Mouse (Mus musculus): Measurements from ENCODE around the gene Dlg2. TPM values are rescaled to one million over a fixed set of nuclear protein-coding genes. Genes with fewer than 3 reads are reported as not detected.

Gene Dlg2
- total RNA-seq, 2 experiments from 2014 or later: 1.7 to 2.3 TPM

DNA sequence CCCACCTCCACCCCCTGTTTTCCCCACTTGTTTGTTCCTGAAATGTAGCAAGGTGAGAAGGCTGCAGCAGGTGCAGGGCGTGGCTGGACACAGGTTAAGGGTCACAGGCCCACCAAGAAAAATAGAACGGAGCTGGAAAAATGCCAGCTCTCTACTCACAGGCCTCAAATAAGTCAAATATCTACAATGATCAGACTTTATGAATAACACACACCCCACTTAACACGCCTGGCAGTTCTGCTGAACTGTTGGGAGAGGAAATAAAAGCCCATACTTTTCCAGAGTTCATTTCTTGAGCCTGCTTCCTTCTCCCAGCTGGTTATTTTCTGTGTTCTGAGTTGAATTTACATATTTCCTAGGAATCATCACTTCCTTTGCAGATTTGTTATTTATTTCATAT lies 967.4 kb downstream of the Dlg2 start:
- DNase-seq: no peak

DNA sequence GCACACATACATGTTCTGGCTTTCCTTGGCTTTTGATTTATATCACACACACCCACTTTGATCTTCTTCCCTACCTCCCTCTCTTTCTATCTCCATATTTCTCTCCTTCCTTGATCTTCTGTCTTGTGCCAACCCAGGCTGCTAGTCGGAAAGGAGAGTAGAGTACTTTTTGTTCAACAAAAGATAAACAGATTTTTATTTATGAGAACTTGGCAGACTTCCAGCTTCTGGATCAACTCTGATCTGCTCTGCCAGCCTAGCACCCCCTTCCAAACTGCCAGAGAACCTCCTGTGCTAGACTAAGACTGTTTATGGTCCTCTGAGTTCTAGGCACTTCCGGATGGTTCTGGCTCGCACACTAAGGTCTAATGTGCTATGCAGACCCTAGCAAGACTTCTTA lies 968.3 kb downstream of the Dlg2 start:
- no peak for DNase-seq

DNA sequence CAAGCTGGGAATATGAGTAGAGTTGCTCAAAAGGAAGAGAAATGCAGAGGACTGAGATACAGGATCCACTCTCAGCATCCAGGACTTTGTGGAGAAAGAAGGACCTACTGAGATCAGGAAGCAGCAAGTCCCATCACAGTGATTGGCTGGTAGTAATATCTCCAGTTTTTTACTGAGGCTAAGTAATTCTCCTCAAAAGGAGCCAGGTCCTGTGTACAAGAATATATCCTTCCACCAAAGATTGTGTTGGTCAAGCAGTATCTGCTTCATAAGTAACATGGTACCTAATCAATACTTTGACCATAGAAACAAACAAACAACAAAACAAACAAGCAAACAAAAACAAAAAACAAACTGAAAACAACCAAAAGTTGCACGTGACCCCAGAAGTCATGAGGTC lies 980.3 kb downstream of the Dlg2 start:
- no peak for DNase-seq

DNA sequence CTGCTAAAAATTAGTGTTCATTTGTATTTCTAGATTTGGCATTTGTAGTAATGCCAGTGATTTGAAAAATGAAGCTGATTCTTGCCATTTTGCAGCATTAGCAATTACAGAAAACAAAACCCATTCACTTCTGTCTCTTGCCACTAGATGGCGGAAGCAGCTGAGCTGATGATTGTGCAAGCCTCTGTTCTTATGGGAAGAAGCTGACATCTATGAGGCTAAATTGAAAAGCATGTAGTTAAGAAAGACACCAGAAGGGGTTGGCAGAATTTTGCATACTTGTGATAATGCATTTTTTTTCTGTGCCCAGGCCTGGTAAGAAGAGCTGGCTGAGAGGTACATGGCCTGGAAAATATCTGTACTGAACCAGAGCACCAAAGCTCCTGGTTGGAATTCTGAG lies 980.7 kb downstream of the Dlg2 start:
- DNase-seq: peak; percentile 17 to 55

DNA sequence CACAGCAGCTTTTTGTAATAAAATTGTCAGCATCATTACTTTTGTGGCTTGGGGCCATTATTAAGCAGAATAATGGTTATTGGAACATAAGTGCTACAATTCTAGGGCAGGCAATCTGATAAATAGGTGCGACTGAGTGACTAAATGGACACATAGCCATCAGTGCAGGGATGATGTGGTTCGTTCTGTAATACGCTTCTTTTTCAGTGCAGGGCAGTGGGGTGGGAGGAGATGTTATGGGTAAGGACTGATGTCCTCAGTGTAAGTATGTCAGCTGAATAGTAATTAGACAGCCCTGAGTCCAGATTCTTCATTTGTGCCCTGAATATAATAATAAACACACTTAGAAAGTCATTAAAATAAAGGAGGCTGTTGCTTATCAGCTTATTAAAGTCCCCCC lies 984.9 kb downstream of the Dlg2 start:
- DNase-seq: no peak

DNA sequence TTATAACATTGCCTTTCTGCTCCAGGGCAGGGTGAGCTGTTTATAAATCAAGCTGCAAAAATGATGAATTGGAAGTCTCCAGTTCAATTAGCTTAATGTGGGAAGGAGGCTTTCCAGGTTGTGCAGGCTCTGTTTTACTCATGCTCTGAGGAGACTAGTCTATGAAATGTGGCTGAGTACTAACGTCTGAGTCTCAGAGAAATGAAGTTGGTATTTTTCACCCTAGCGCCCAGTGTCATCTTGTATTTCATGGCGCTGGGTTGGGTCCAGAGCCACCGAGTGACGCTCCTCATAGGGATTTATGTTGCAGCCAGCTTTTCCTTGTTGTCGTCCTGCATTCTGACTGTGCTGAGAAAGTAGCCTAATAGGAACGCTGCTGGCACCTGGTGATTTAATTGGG lies 986.8 kb downstream of the Dlg2 start:
- DNase-seq: no peak

DNA sequence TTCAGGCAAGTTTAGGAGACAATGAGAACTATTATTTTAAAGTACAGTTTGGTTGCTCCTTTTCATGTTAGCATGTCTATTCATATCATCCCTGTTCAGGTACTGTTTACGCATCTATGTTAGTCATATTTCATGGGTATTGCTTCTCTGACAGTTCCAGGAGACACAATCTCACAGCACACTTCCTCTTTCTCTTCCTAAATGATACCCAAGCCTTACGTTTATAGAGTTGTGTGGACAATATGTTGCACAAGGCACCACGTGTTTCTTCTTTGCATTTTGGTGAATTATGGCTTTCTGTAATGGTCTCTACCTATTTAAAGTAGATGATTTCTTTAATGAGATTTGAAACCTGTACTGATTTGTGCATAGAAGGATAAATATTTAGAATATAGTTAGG lies 990.6 kb downstream of the Dlg2 start:
- no peak for DNase-seq

DNA sequence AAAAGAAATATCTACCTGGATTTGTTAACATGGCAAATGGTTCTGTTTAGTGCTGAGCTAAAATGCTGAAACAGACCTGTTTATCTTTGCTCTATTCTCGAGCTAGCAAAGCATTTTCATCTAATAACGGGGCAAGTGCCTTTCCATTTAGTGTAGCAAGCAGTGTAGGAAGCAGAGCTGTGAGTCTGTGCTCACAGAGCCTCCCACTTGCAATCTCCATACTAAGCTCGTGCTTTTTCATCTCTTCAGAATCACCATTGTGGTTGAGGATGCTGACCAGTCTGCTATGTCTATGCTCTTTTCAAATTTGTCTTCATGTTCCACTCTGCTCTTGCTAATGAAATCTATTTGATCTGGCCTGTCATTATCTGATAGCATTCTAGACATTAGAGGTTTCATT lies 1002.7 kb downstream of the Dlg2 start:
- DNase-seq: no peak

DNA sequence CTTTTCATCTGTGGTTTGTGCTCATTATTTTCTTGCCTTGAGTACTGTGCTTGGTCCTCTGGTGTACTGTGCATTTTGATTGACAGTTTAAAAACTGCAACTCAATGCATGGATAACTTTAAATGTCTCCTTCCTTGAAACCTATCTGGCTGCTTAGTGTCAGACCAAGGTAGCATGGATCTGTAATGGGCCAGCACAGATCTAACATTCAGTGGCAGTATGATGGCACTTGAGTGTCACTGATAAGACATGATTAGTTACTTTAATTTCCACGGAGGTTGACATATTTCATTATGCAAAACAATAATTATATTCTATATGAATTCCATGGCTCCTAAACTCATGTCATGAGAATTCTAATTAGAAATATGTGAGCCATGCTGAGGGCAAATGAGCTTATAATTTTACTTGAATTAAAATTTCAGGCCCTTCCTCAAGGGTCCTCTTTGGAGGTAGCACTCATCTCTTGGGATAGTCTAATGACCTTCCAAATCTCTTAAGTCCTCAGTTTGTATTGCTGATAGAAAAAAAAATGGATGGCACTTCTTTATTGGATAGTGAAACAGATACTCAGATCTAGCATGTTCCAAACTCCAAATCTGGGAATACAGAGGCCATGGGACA lies 1005.2 kb downstream of the Dlg2 start:
- DNase-seq: no peak

DNA sequence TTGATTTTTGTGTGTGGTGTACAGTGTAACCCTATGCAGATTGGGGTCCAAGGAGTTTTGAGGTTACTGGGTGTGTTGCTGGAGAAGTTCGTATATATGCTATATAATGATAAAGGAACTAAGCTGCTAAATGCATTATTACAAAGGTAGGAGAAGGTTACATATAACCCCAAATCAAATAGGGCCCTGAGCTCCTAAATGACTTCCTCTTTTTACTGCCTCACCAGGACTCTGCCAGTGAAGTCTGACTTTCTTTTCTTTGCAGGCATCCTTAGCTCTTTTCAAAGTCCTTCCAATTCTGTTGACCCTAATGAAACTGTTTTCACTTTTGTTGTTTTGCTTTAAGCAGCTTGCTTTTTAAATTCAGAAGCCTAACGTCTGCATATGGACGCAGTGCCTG lies 1016.8 kb downstream of the Dlg2 start:
- no peak for DNase-seq

DNA sequence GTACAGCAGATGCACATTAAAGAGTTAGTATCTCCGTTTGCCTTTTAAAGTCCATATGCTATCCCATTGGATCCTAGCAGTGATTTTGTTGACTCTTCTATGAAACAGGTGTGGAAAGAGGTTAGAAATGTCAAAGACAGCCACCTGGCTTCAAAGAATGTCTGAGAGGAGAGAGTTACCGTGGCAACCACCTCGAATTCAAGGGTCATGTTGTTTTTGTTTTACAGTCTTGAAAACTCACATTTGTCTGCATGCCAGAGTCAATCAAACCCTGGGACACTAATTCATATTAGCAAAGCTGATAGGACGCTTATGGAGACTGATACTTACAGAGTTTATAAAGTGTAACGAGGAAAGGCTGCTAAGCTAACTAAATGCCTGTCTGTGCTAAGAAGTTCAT lies 1019.1 kb downstream of the Dlg2 start:
- DNase-seq: no peak

DNA sequence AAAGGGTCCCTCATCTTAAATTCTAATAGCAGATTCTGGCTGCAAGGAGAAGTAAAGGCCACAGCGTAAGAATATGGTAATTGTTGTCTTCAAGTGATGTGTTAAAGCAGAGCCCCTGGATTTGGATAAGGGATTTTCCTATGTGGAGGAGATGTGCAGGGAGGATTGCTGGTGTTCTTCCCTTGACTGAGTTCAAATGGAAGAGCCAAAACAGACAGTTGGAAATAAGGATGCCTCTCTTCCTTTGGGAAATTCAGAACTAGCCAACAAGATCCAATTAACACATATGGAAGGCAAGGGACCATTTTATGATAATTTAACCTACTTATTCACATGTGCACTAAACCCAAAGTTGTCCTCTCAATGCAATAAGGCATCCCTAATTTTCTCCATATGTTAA lies 1034.6 kb downstream of the Dlg2 start:
- DNase-seq: no peak

DNA sequence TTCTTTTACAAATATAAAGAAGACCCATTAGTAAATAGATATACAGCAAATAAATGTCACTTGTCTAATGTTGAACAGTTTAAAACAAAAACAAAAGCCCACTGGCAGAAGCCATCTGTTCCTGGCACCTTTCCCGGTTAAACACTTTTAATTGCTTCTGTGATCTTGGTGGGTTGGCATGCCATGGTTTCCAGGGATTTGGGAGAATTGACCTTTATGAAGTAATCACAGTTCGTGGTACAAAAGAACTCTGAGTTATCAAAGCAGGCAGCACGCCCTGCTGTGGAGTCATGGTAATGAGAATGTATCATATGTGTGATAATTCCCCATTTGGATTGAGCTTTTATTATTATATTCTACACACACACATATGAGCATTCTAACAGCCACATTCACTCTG lies 1038.0 kb downstream of the Dlg2 start:
- no peak for DNase-seq

DNA sequence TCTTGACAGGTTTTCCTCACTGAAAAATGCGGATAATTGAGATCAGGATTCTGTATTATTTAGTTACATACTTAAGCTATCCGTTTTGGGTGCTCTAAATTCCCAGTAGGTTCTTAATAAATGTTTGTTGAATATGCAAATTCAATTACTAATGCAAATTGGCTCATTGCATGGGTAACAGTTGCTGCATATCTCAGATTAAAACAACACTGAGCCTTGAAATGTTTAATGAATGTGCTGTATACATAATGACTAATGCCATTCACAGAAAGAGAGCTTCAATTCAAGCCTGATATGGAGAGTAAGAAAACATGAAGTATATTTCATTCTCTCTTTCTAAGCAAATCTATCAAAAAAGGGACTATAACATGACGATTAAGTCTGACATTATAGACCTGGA lies 1039.8 kb downstream of the Dlg2 start:
- DNase-seq: no peak

DNA sequence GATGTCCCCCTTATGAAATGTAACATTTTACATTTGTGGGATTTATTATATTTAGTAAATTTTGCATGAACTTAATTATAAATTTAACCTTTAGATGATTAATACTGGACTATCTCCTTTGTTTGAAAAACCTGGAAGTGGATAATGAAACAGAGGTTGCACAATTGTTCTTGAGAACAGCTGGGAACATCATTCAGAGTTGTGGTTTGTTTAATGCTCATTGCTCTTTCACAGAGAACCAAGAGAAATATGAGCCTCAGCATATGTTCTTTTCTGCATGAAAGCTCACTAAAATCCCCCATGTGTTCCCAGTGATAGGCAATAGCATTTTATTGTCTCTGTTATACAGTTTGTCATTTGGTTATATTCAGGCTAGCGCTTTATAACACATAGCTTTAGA lies 1049.4 kb downstream of the Dlg2 start:
- DNase-seq: no peak

DNA sequence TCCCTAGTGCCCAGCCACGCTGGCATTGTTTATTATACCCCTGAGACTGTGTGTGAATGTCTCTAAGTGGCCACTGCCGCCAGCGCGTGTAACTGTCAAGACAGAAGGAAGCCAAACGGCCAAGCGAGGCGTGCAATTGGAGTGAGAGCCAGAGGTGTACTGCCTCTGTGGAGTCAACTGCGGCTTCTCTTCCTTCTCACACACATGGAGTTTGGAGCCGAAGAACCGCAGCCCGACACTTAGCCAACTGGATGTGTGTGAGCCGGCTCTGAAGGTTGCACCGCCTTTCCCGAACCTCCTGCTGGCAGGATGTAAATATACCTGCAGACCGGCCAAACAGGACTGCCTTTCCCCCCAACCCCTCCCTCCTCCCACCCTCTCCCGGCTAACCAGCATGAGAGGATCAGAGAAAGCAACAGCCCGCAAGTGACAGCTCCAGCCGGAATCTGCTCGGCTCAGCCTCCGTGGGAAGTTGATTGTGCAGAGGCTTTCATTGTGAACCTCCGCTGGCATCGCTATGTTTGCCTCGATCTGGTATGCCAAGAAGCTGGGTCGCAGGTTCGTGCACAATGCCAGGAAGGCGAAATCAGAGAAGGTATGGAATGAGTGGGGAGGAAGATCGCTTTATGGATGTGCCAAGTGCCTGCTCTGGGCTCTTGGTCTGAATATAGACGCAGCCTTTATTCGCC lies 1066.3 kb downstream of the Dlg2 start:
- DNase-seq: no peak

DNA sequence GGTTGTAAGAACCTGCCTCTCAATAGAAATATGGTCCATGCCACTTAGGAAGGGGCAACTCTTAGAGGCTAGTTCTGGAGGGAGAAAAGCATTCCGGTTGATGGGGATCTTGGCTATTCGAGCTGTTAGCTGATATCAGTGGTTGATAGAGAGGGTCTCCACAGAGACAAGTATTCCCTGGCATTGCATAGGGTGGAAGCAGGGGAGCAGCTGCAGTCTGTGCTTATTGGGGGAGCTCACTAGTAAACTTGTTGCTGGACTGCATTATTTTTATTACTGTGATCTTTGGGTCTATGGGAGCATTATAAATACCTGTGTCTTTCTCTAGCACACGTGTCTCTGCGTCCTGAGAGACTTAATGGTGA lies 1066.8 kb downstream of the Dlg2 start:
- DNase-seq: no peak

DNA sequence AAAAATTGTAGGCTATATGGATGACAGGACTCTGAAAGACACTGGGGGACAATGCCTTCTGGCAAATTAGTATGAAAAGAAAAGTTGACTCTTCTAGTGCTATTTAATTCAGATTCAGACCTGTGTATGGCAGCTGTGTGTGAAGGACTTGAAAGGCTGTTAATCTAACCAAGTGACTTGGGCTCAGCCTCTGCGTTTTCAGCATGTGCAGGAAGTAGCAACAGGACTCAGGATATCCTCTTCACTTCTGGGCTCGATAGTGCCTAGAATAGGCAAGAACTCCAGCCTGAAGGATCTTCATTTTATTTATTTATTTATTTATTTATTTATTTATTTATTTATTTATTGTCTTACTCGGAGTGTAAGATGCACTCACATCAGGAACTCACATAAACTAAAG lies 1068.1 kb downstream of the Dlg2 start:
- no peak for DNase-seq

DNA sequence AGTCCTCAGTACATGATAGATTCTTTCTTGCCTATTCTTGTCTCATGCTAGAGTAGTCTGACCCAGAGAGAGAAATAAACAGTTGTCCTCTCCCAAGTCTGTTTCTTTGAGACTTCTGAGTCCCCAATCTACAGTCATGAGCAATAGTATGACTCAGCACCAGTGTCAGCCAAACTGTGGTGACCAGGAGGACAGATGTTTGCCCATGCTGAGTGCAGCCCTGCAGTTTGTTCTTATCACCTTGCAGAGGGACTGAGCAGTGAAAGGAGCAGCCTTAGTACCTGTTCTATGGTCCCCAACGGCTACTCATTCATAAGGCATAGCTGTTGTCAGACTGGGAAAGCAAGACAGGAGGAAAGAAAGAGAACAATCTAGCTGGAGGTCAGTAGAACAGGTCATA lies 1072.3 kb downstream of the Dlg2 start:
- no peak for DNase-seq

DNA sequence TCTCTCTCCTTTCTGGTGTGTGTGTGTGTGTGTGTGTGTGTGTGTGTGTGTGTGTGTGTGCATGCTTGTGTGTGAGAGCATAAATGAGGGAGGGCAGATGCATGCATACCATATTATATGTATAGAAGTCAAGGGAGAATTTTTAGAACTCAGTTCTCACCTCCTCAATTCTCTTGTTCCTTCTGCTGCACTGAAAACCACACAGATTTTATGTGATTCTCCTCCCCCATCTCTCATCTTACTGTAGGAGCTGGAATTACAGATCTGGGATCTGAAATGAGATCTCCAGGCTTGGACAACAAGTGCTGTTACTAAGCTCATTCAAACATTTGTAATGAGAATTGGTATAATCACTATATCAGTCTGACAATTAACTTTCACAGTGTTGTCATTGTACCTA lies 1081.1 kb downstream of the Dlg2 start:
- no peak for DNase-seq

DNA sequence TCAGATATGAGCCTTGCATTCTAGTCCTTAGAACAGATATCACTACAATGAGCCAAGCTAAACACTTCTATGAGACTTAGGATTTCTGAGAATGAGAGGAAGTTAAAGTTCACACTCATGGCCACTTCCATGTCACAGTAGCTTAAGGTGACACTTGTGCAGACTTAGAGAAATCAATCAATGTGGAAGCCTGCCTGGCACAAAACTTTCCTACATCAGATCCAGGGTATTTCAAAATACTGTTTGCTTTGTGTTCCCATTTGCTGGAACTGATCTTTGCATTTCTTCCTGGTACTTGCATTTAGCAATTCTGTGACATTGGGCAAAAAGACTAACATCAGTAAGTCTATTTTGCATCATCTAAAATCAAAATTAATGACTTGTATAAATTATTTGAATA lies 1091.0 kb downstream of the Dlg2 start:
- no peak for DNase-seq

DNA sequence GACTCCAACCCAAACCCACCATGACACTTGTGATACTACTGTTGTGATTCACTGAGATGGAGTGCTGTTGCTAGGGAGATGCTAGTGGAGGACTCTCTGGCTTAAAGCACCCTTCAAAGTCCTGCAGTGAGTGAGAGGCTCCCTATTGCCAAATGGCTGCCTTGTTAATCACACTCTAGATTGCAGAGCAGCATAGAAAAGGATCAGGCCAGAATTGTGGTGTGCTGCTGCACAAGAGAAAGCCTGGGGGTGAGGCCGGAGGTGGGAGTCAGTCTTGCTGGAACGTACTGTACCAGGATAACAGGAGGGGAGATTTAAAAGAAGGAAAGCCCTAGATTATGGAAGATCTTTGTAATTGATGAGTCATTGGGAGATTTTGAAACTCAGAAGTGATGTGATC lies 1094.5 kb downstream of the Dlg2 start:
- no peak for DNase-seq

DNA sequence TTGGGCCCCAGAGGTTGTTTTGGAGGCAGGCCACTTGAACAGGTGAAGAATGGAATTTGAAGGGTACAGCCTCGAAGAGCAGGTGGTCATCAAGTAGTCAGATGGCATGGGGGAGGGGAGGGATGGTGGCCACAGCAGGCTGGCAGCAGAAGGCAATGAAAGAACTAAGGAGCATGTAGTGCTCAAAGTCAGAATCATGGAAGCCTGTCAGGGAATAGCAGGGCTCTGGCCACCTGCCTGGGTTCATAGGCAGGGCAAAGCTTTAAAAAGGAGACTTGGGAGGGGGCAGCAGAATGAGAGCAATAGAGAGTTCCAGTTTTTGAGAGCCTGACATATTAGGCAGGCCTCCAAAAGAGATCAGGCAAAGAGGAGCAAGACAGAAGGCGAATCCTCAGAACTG lies 1096.2 kb downstream of the Dlg2 start:
- DNase-seq: no peak

DNA sequence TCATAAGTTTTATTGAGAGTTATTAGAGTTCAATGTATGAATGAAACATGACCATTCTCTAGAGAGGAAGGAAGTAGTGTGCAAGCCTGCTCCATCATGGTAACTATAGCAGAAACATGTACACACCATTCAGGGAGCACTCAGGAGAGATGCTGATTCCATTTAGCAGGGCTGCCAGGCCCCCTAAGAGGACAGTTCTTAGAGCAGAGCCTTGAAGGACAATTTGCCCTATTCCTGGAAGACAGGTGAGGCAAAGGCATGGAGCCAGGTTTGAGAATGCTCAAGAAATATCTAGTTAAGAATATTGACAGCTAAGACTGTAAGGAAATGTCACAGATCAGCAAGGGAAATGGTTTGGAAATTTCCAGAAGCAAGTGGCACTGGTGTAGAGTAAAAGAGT lies 1096.8 kb downstream of the Dlg2 start:
- DNase-seq: no peak

DNA sequence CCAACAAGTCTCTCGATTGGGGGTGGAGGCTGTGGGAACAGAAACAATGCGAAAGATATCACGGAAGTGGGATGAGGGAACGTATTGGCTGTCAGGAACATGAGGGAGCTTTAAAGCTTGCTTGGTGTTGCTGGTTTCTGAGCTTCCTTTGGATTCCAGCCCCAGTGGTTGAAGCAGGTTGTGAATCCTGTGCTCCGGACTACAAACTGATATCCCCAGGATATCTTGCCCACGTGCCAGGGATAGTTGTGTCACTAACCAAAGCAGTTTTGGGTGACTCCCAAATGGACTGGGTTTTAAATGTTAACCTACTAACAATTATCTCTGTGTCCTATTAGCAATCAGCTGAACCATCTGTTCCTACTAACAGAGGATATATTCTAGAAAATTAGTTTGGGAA lies 1099.7 kb downstream of the Dlg2 start:
- DNase-seq: no peak
